Mouse (Mus musculus) intestine, postnatal 0 days (tissue): Measurements from ENCODE around the gene Trim46. TPM values are rescaled to one million over a fixed set of nuclear protein-coding genes. Genes with fewer than 3 reads are reported as not detected.

ENCODE experiments used
- ATAC-seq: fragments of 200-750 bp; cut with Nextera tagmentation; 2 replicates; pipeline ENCODE4 v1.8.0; 2017; ENCODE audit warnings: mild to moderate bottlenecking, moderate TSS enrichment, moderate library complexity
- H3K27ac ChIP-seq: fragments of 300-500 bp; sonication (generic); 2 replicates; pipeline ENCODE4 v1.5.1; 2014; ENCODE audit warnings: mild to moderate bottlenecking, low read depth, low read length, moderate library complexity
- H3K27me3 ChIP-seq: fragments of 300-500 bp; sonication (generic); replicated peaks from 2 replicates; pipeline ENCODE4 v1.6.1; 2014; ENCODE audit warnings: low read length, mixed read lengths; ENCODE audit not compliant: control insufficient read depth, insufficient read depth
- H3K36me3 ChIP-seq: fragments of 300-500 bp; sonication (generic); 2 replicates; pipeline ENCODE4 v1.6.1; 2014; ENCODE audit warnings: mild to moderate bottlenecking, moderate library complexity; ENCODE audit not compliant: control insufficient read depth, insufficient read depth
- H3K4me1 ChIP-seq: fragments of 300-500 bp; sonication (generic); replicated peaks from 2 replicates; pipeline ENCODE4 v1.6.1; 2014; ENCODE audit warnings: antibody characterized with exemption, low read length, mixed read lengths; ENCODE audit not compliant: control insufficient read depth, insufficient read depth
- H3K4me2 ChIP-seq: fragments of 300-500 bp; sonication (generic); replicated peaks from 2 replicates; pipeline ENCODE4 v1.6.1; 2014; ENCODE audit warnings: low read depth, mild to moderate bottlenecking, moderate library complexity
- H3K4me3 ChIP-seq: fragments of 300-500 bp; sonication (generic); 2 replicates; pipeline ENCODE4 v1.5.1; 2014; ENCODE audit warnings: low read depth, low read length
- H3K9ac ChIP-seq: fragments of 300-500 bp; sonication (generic); 2 replicates; pipeline ENCODE4 v1.6.1; 2014; ENCODE audit warnings: mild to moderate bottlenecking, low read depth, low read length
- H3K9me3 ChIP-seq: fragments of 300-500 bp; sonication (generic); 2 replicates; pipeline ENCODE4 v1.6.1; 2016; ENCODE audit warnings: mixed run types; ENCODE audit not compliant: control insufficient read depth
- CTCF ChIP-seq: sonication (generic); IDR thresholded peaks from 2 replicates; pipeline ENCODE4 v1.5.1; 2016; ENCODE audit warnings: low read depth, mild to moderate bottlenecking, control low read depth, antibody characterized with exemption, moderate library complexity
- WGBS: fragments of 180-500 bp; shearing (Covaris S2); extraction: QIAGEN DNeasy Blood & Tissue Kit; methylation state at CpG from one replicate; pipeline ENCODE4 v1.1.7; 2014; 5-methylcytosine and 5-hydroxymethylcytosine counted together
- polyA plus RNA-seq: library from polyadenylated mRNA; unstranded; fragments of >200 nt; fragmentation: Nextera tagmentation; extraction: Ambion mirVana; gene quantifications from 2 replicates; pipeline ENCODE4 v1.2.1, GENCODE M21; 2015

Trim46 gene
- polyA plus RNA-seq, 1 experiment from 2014 or later: 1.3 TPM

GRCm38 (mm10) chr3:89288503-89288928 is 42.4 kb upstream of the Trim46 start:
- ATAC-seq: peak; percentile 55
- 19% methylated on average over 7 of the region's 7 CpGs for WGBS
- TF ChIP-seq CTCF: peak; percentile 49
- H3K36me3 ChIP-seq: no peaks in the 10 kb centered on the region
- H3K9ac ChIP-seq: no peak overlapping the region
- H3K4me1 ChIP-seq: no peaks in the 10 kb centered on the region; the same call in none of the 2 replicates
- H3K9me3 ChIP-seq: no peaks in the 10 kb centered on the region
- peak overlapping the region; percentile 12; the same call in 1 of the 2 replicates for H3K27ac ChIP-seq
- H3K4me3 ChIP-seq: no peak overlapping the region
- H3K4me2 ChIP-seq: no peak overlapping the region
- no peaks in the 10 kb centered on the region for H3K27me3 ChIP-seq

GRCm38 (mm10) chr3:89287286-89287685 is 41.2 kb upstream of the Trim46 start:
- Histone ChIP-seq H3K4me1 (no peaks in the 10 kb centered on the region; the same call in 1 of the 2 replicates), H3K9ac (no peak overlapping the region), H3K27me3 (no peaks in the 10 kb centered on the region), H3K4me2 (no peak overlapping the region), H3K4me3 (no peak overlapping the region), H3K27ac (no peak overlapping the region), H3K9me3 (no peaks in the 10 kb centered on the region), H3K36me3 (no peaks in the 10 kb centered on the region)
- no peak for TF ChIP-seq CTCF
- ATAC-seq: no peak
- 69% methylated on average over 5 of the region's 5 CpGs for WGBS

GRCm38 (mm10) chr3:89285526-89285925 is 39.4 kb upstream of the Trim46 start:
- Histone ChIP-seq H3K9me3 (no peaks in the 10 kb centered on the region), H3K27ac (no peak overlapping the region), H3K4me1 (no peaks in the 10 kb centered on the region), H3K4me3 (no peak overlapping the region), H3K27me3 (no peaks in the 10 kb centered on the region), H3K36me3 (no peaks in the 10 kb centered on the region), H3K4me2 (no peak overlapping the region), H3K9ac (no peak overlapping the region)
- WGBS: 63% methylated on average over 2 of the region's 2 CpGs
- ATAC-seq: no peak
- no peak for TF ChIP-seq CTCF

- no peaks in the 10 kb centered on the region for H3K4me1 ChIP-seq
- no peak for TF ChIP-seq CTCF
- no peak for ATAC-seq
- no peak overlapping the region for H3K27ac ChIP-seq
- no peak overlapping the region for H3K4me2 ChIP-seq
- 72% methylated on average over 3 of the region's 3 CpGs for WGBS
- H3K4me3 ChIP-seq: no peak overlapping the region
- no peaks in the 10 kb centered on the region for H3K9me3 ChIP-seq
- no peaks in the 10 kb centered on the region for H3K27me3 ChIP-seq
- no peaks in the 10 kb centered on the region for H3K36me3 ChIP-seq
- no peak overlapping the region for H3K9ac ChIP-seq
Measured at GRCm38 (mm10) chr3:89284261-89284660, 38.2 kb upstream of the Trim46 start.

GRCm38 (mm10) chr3:89282291-89282643 is 36.2 kb upstream of the Trim46 start:
- Histone ChIP-seq H3K4me3 (no peak overlapping the region), H3K9ac (no peak overlapping the region), H3K4me1 (no peaks in the 10 kb centered on the region), H3K4me2 (no peak overlapping the region), H3K27ac (no peak overlapping the region), H3K9me3 (no peaks in the 10 kb centered on the region), H3K36me3 (no peaks in the 10 kb centered on the region), H3K27me3 (no peaks in the 10 kb centered on the region)
- no peak for ATAC-seq
- WGBS: 27% methylated on average over 4 of the region's 4 CpGs
- TF ChIP-seq CTCF: no peak

- H3K4me1 ChIP-seq: no peaks in the 10 kb centered on the region
- H3K27me3 ChIP-seq: no peaks in the 10 kb centered on the region
- H3K36me3 ChIP-seq: no peaks in the 10 kb centered on the region
- H3K27ac ChIP-seq: peak overlapping the region; percentile 92
- no peaks in the 10 kb centered on the region for H3K9me3 ChIP-seq
- H3K4me2 ChIP-seq: peak overlapping the region; percentile 93
- TF ChIP-seq CTCF: peak; percentile 98
- peak overlapping the region; percentile 23; the same call in 1 of the 2 replicates for H3K9ac ChIP-seq
- 13% methylated on average over 20 of the region's 20 CpGs for WGBS
- no peak; the same call in 1 of the 2 replicates for ATAC-seq
- H3K4me3 ChIP-seq: no peak overlapping the region
Measured at GRCm38 (mm10) chr3:89281579-89282290, 35.6 kb upstream of the Trim46 start.
